Mouse (Mus musculus): ENCODE results near the gene Zbtb20. TPM values are rescaled to one million over a fixed set of nuclear protein-coding genes. Genes with fewer than 3 reads are reported as not detected.

Zbtb20 gene
- polyA plus RNA-seq, 2 experiments from 2014 or later, result 41.3 to 43.4 TPM

- ATAC-seq, result no peak
Observed at GRCm38 (mm10) chr16:43217336-43218006, 341.8 kb downstream of the Zbtb20 start.

GRCm38 (mm10) chr16:43219367-43219766, 343.7 kb downstream of the Zbtb20 start:
- ATAC-seq, result no peak

GRCm38 (mm10) chr16:43221313-43221712, 345.6 kb downstream of the Zbtb20 start:
- no peak for ATAC-seq

GRCm38 (mm10) chr16:43230253-43230652, 354.6 kb downstream of the Zbtb20 start:
- no peak for ATAC-seq

- no peak for ATAC-seq
Observed at GRCm38 (mm10) chr16:43234249-43234648, 358.6 kb downstream of the Zbtb20 start.

GRCm38 (mm10) chr16:43235317-43235716, 359.6 kb downstream of the Zbtb20 start:
- ATAC-seq, result no peak

- no peak for ATAC-seq
Observed at GRCm38 (mm10) chr16:43235721-43236159, 360.1 kb downstream of the Zbtb20 start.

- no peak for ATAC-seq
Observed at GRCm38 (mm10) chr16:43237551-43237950, 361.9 kb downstream of the Zbtb20 start.

GRCm38 (mm10) chr16:43247026-43247425, 371.3 kb downstream of the Zbtb20 start:
- no peak for ATAC-seq

GRCm38 (mm10) chr16:43253077-43253476, 377.4 kb downstream of the Zbtb20 start:
- ATAC-seq, result peak; percentile 80

GRCm38 (mm10) chr16:43253746-43254145, 378.1 kb downstream of the Zbtb20 start:
- ATAC-seq, result no peak

GRCm38 (mm10) chr16:43256191-43256899, 380.7 kb downstream of the Zbtb20 start:
- ATAC-seq, result no peak

GRCm38 (mm10) chr16:43256900-43257281, 381.2 kb downstream of the Zbtb20 start:
- ATAC-seq, result no peak

- no peak for ATAC-seq
Observed at GRCm38 (mm10) chr16:43259466-43259865, 383.8 kb downstream of the Zbtb20 start.

GRCm38 (mm10) chr16:43260862-43261261, 385.2 kb downstream of the Zbtb20 start:
- no peak for ATAC-seq

- ATAC-seq, result no peak
Observed at GRCm38 (mm10) chr16:43274057-43274595, 398.4 kb downstream of the Zbtb20 start.

GRCm38 (mm10) chr16:43276764-43277163, 401.1 kb downstream of the Zbtb20 start:
- no peak for ATAC-seq

- ATAC-seq, result no peak
Observed at GRCm38 (mm10) chr16:43286319-43286718, 410.6 kb downstream of the Zbtb20 start.

GRCm38 (mm10) chr16:43286783-43287383, 411.2 kb downstream of the Zbtb20 start:
- ATAC-seq, result no peak

- ATAC-seq, result no peak
Observed at GRCm38 (mm10) chr16:43291423-43291822, 415.7 kb downstream of the Zbtb20 start.

- no peak for ATAC-seq
Observed at GRCm38 (mm10) chr16:43297953-43298596, 422.4 kb downstream of the Zbtb20 start.

GRCm38 (mm10) chr16:43300420-43300819, 424.7 kb downstream of the Zbtb20 start:
- no peak for ATAC-seq

GRCm38 (mm10) chr16:43302171-43302570, 426.5 kb downstream of the Zbtb20 start:
- ATAC-seq, result no peak

Data from activated CD4-positive, CD25-positive, alpha-beta regulatory T cell, adult 4 months (primary cell).